Mouse (Mus musculus) lung, embryonic 14.5 days (tissue): ENCODE results near the gene Gm49416. TPM values are rescaled to one million over a fixed set of nuclear protein-coding genes. Genes with fewer than 3 reads are reported as not detected.
A peak's percentile ranks its signal among the peaks of the same experiment; 100 is the strongest.
"Not testable (repeated sequence)": the region's sequence is repeated elsewhere in the genome, so short reads cannot be mapped to it uniquely, and the experiment has no call there.

Experiments used
- ATAC-seq: fragments of 200-750 bp; cut with Nextera tagmentation; 2 replicates; pipeline ENCODE4 v1.8.0; 2017; ENCODE audit warnings: mild to moderate bottlenecking, moderate TSS enrichment, moderate library complexity; ENCODE audit not compliant: insufficient read depth
- DNase-seq: peaks from one replicate; pipeline ENCODE4 v3.0.0-alpha.2; 2015
- H3K27ac ChIP-seq: fragments of 300-500 bp; sonication (generic); 2 replicates; pipeline ENCODE4 v1.5.1; 2014; ENCODE audit warnings: low read depth, mild to moderate bottlenecking, moderate library complexity
- H3K27me3 ChIP-seq: fragments of 300-500 bp; sonication (generic); 2 replicates; pipeline ENCODE4 v1.6.1; 2014; ENCODE audit warnings: low read length, control low read depth; ENCODE audit not compliant: insufficient read depth
- H3K36me3 ChIP-seq: fragments of 300-500 bp; sonication (generic); 2 replicates; pipeline ENCODE4 v1.6.1; 2014; ENCODE audit warnings: control low read depth; ENCODE audit not compliant: insufficient read depth
- H3K4me1 ChIP-seq: fragments of 300-500 bp; sonication (generic); 2 replicates; pipeline ENCODE4 v1.6.1; 2014; ENCODE audit warnings: antibody characterized with exemption, control low read depth; ENCODE audit not compliant: insufficient read depth
- H3K4me2 ChIP-seq: fragments of 300-500 bp; sonication (generic); 2 replicates; pipeline ENCODE4 v1.6.1; 2014; ENCODE audit warnings: mild to moderate bottlenecking
- H3K4me3 ChIP-seq: fragments of 300-500 bp; sonication (generic); 2 replicates; pipeline ENCODE4 v1.5.1; 2014; ENCODE audit warnings: low read depth, low read length
- H3K9ac ChIP-seq: fragments of 300-500 bp; sonication (generic); 2 replicates; pipeline ENCODE4 v1.6.1; 2014
- H3K9me3 ChIP-seq: fragments of 300-500 bp; sonication (generic); 2 replicates; pipeline ENCODE4 v1.6.1; 2016; ENCODE audit warnings: low read depth, low read length, control low read depth
- CTCF ChIP-seq: IDR thresholded peaks from 2 replicates; pipeline ENCODE4 v1.5.1; 2016; ENCODE audit warnings: antibody characterized with exemption, low read depth
- WGBS: fragments of 180-500 bp; shearing (Covaris S2); extraction: QIAGEN DNeasy Blood & Tissue Kit; methylation state at CpG from one replicate; pipeline ENCODE4 v1.1.7; 2014; 5-methylcytosine and 5-hydroxymethylcytosine counted together
- polyA plus RNA-seq: library from polyadenylated mRNA; unstranded; fragments of >200 nt; fragmentation: Nextera tagmentation; extraction: Ambion mirVana; gene quantifications from 2 replicates; pipeline ENCODE4 v1.2.1, GENCODE M21; 2014

The Gm49416 gene
- polyA plus RNA-seq, 1 experiment from 2014 or later, result 0.37 TPM

GRCm38 (mm10) chr19:8895397-8895960 is 6.8 kb downstream of the Gm49416 start:
- Histone ChIP-seq H3K4me2 (no peak overlapping the region), H3K4me1 (peaks cover 16% of the 10 kb centered on the region), H3K4me3 (no peak overlapping the region), H3K27ac (no peak overlapping the region), H3K9me3 (no peaks in the 10 kb centered on the region), H3K27me3 (no peaks in the 10 kb centered on the region), H3K9ac (no peak overlapping the region), H3K36me3 (peaks cover 43% of the 10 kb centered on the region)
- DNase-seq (no peak), ATAC-seq (no peak)
- 87% methylated on average over 9 of the region's 9 CpGs for WGBS
- TF ChIP-seq CTCF, result no peak

DNA sequence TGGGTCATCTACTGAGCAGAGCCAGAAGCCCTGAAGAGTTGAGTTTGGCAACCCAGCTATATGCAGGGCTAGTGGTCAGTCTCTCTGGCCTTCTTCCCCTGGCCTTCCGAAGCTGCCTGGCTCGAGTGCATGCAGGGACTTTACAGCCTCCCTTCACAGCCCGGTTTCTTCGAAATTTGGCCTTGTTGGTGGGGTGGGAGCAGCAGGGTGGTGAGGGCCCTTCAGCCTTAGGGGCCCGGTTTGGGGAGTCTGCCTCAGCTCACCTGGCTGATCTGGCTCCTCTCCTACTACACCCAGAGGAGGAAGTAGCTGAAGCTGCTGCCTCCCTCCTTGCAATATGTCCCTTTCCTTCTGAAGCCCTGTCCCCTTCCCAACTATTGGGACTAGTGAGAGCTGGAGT is 7.5 kb downstream of the Gm49416 start:
- ATAC-seq, result not testable (repeated sequence)
- H3K4me1 ChIP-seq, result peaks cover 16% of the 10 kb centered on the region

GRCm38 (mm10) chr19:8897211-8897864 is 8.6 kb downstream of the Gm49416 start:
- Histone ChIP-seq H3K9ac (peak overlapping the region; percentile 96), H3K36me3 (peaks cover 42% of the 10 kb centered on the region), H3K4me1 (peaks cover 16% of the 10 kb centered on the region), H3K4me2 (peak overlapping the region; percentile 65), H3K27ac (peak overlapping the region; percentile 86), H3K4me3 (peak overlapping the region; percentile 89)
- H3K9me3 ChIP-seq, H3K27me3 ChIP-seq: not testable (repeated sequence)
- WGBS, result 21% methylated on average over 21 of the region's 21 CpGs
- DNase-seq (peak; percentile 60), ATAC-seq (peak; percentile 62)

More for the DNA sequence above, 7.5 kb downstream of the Gm49416 start:
- H3K27ac ChIP-seq, H3K4me2 ChIP-seq, H3K9ac ChIP-seq, DNase-seq, H3K4me3 ChIP-seq, H3K9me3 ChIP-seq, H3K27me3 ChIP-seq: not testable (repeated sequence)
- H3K36me3 ChIP-seq, result peaks cover 38% of the 10 kb centered on the region
- 84% methylated on average over 5 of the region's 5 CpGs for WGBS

- Histone ChIP-seq H3K27ac (peak within 1 kb of the TSS; percentile 86), H3K4me2 (peak within 1 kb of the TSS; percentile 75), H3K9ac (peak within 1 kb of the TSS; percentile 96), H3K36me3 (peaks cover 48% of the 10 kb centered on the region), H3K9me3 (no peaks in the 10 kb centered on the region), H3K27me3 (no peaks in the 10 kb centered on the region), H3K4me1 (peaks cover 16% of the 10 kb centered on the region; the same call in 1 of the 2 replicates), H3K4me3 (peak within 1 kb of the TSS; percentile 89)
- TF ChIP-seq CTCF, result no peak
- peak; percentile 99 for ATAC-seq
- under 1% methylated on average over 53 of the region's 53 CpGs for WGBS
- peak; percentile 99 for DNase-seq
These were observed 9.3 kb downstream of the Gm49416 start, which contains the start of gene Ganab for GRCm38 (mm10) chr19:8897865-8898495. TSS of gene Ganab (plus strand) at chr19:8898071.

GRCm38 (mm10) chr19:8898576-8898975 is 9.8 kb downstream of the Gm49416 start:
- Histone ChIP-seq H3K9me3 (no peaks in the 10 kb centered on the region), H3K4me3 (peak overlapping the region; percentile 89), H3K4me2 (peak overlapping the region; percentile 75), H3K36me3 (peaks cover 53% of the 10 kb centered on the region), H3K27me3 (no peaks in the 10 kb centered on the region), H3K4me1 (peaks cover 14% of the 10 kb centered on the region; the same call in 1 of the 2 replicates), H3K9ac (peak overlapping the region; percentile 96), H3K27ac (peak overlapping the region; percentile 81)
- ATAC-seq, result no peak
- WGBS, result 4% methylated on average over 13 of the region's 13 CpGs
- TF ChIP-seq CTCF, result no peak
- DNase-seq, result peak; percentile 28

DNA sequence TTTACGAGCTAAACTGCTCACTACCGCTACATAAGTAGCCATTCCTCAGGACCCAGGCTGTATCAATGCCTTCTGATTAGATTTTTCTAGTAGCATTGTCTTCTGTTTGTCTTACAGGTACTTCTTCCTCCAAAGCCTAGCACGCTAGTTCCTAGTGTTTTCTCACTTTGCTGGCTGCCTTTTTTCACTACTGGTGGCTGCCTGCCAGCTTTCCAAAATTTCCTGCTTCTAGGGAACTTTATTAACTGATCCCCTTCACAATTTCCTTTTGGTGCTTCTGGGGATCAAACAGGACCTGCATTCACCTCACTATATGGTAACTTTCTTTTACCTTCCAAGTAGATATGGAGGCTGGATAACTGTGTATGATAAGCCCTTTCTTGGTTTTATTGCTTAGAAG is 10.4 kb downstream of the Gm49416 start:
- H3K27me3 ChIP-seq, result no peaks in the 10 kb centered on the region
- 0 out of 2 replicates have a peak, but pooled peaks cover 10% of the 10 kb centered on the region for H3K4me1 ChIP-seq
- peaks cover 59% of the 10 kb centered on the region for H3K36me3 ChIP-seq
- no peak for TF ChIP-seq CTCF
- H3K4me3 ChIP-seq, result peak overlapping the region; percentile 89
- H3K9me3 ChIP-seq, result no peaks in the 10 kb centered on the region
- H3K4me2 ChIP-seq, result peak overlapping the region; percentile 75
- WGBS, result 26% methylated on average over 3 of the region's 3 CpGs
- peak overlapping the region; percentile 96 for H3K9ac ChIP-seq
- ATAC-seq, result no peak
- H3K27ac ChIP-seq, result no peak overlapping the region; the same call in 1 of the 2 replicates
- peak; percentile 39 for DNase-seq

- Histone ChIP-seq H3K9me3 (no peaks in the 10 kb centered on the region), H3K36me3 (peaks cover 71% of the 10 kb centered on the region), H3K4me2 (no peak overlapping the region), H3K9ac (no peak overlapping the region), H3K4me3 (no peak overlapping the region), H3K27ac (no peak overlapping the region), H3K4me1 (0 out of 2 replicates have a peak, but pooled peaks cover 5% of the 10 kb centered on the region), H3K27me3 (no peaks in the 10 kb centered on the region)
- ATAC-seq, result no peak
- no peak for DNase-seq
- no peak for TF ChIP-seq CTCF
- 86% methylated on average over 5 of the region's 5 CpGs for WGBS
These were observed 14.7 kb downstream of the Gm49416 start for GRCm38 (mm10) chr19:8903412-8903811.
